Mouse (Mus musculus) neutrophil, adult 5-6 weeks (primary cell): ENCODE data around the gene Klhdc8a. TPM values are rescaled to one million over a fixed set of nuclear protein-coding genes. Genes with fewer than 3 reads are reported as not detected.

ENCODE experiments used
- ATAC-seq: fragments of 151-379, 151-347 bp; 2 replicates; pipeline ENCODE4 v1.8.0; 2017; ENCODE audit warnings: mild to moderate bottlenecking, moderate TSS enrichment; ENCODE audit not compliant: insufficient number of reproducible peaks, poor library complexity, low FRiP score, severe bottlenecking; ENCODE audit errors: extremely low read depth
- total RNA-seq: library from RNA; stranded (forward); fragments of 200-1000 nt; gene quantifications from 2 replicates; pipeline ENCODE4 v1.2.3, GENCODE M21; 2017

Gene Klhdc8a
- total RNA-seq, 1 experiment from 2014 or later: not detected

DNA sequence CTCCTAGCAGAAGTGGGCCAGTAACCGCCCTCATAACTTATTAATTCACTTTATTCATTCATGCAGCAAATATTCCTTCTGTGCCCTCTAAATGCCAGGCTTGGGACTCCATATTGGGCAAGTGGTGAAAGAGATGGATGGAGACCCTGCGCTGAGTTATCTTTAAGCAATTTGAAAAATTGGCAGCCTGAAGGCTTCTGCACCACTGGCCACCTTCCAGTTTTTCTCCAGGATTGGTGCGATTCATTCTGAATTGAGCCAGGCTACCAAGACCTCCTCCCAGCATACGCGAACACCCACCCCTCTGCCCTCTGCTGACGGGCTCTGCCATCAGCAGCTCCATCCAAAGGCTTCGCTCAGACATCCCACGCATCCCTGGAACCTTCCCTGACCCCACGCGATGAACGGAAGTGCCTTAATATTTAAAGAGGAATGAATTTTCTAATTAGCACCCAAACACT lies 10.4 kb upstream of the Klhdc8a start:
- no peak for ATAC-seq

DNA sequence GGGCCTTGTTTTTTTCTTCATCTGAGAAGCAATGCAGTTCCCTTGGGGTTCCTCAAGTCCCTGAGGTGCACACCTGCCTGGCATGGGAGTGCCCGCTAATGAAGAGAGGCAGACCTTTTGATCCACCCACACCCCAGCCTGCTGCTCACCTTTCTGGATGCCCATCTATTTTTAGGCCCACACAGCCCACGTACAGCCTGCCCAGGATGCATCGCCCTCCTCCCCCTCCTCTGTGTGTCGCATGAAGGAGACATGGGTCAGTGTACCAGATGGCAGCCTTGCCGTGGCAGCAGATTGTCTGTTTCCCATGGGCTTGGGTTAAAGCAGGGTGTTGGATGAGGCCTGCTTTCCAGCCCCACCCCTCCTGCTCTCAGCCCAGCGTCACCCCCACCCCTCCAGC lies 8.5 kb upstream of the Klhdc8a start:
- peak; percentile 25; the same call in 1 of the 2 replicates for ATAC-seq

DNA sequence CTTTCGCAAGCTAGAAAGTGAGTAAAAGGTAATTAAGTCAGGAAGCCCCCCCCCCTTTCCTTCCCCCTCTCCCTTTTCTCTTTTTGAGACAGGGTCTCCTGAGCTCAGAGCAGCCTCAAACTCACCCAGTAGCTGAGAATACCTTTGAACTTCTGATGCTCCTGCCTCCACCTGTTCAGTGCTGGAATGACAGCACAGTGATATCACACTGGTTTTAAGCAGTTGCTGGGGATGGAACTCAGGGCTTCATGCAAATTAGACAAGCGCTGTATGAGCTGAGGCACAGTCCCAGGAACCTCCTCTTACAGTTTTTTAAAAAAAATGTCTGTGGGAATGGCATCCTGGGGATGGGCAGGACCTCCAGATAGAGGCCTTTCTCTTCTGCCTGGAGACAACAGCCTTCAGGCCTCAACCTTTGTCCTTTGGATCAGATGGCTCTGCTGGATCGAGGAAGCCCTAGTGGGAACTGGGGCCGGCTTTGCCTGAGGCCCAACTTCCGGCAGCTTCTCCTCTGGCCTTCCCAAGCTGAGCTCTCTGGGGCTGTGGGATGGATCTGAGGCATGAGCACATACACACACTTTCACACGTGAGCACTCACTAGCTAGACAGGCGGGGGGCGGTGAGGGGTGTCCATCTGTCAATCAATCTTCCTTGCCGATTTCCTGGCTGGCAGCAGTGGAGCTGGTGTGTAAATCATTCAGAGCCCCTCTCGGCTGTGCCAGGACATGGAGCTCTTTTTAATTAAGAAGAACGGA lies 7.3 kb upstream of the Klhdc8a start:
- ATAC-seq: no peak

DNA sequence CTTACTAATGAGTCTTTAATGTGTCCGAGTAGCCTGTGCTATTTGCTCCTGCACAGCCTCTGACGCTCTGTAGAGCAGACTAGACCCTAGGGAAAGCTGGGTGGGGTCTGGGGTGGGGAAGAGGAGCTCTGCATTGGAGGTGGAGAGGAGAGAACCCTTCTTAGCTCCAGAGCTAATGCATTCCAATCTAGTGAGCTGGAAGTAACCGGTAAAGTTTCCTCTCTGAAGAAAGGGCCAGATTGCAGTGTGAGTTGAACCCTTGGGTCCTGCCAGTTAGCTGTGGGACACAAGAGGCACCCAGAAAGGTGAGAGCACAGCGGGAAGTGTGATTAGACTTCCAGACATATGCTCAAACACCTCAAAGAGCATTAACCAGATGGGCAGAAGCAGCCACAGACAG lies 6.7 kb upstream of the Klhdc8a start:
- ATAC-seq: no peak

DNA sequence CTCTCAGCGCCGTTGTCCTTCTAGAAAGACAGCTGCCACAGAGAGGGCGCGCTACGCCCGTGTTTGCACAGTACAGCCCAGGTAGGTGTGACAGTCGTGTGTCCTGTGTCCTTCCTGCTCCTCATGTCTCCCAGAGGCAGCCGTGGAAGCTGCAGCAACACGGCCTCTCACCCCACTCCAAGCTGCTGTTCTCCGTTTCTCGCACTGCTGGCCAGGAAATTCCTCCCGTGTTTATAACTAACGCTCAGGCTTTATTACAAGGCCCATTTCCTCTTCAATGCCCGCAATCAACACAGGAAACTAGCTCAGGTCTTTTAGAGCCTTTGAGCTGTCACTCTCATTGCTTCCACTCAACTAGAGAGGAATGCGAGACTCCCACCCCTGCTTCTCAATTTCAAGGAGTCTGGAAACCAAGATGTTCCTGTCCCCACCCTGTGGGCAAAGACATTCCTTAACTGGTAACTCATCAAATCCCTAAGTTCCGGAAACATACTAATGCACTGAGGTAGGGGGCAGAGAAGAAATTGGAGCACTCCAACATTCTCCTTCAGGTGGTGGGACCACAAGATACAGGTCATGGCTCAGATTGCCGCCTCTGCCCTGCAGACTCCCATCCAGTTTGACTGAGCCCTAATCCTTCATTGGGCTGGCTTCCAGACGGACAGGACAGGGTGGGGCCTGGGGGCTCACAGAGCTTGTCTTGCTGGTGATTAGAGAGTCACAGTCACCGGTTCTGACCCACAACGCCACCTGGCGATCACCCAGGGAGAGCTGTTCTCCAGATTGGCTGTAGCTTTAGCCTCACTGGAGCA lies 5.9 kb upstream of the Klhdc8a start:
- ATAC-seq: 0 out of 2 replicates have a peak, but pooled peaks have one; percentile 10

DNA sequence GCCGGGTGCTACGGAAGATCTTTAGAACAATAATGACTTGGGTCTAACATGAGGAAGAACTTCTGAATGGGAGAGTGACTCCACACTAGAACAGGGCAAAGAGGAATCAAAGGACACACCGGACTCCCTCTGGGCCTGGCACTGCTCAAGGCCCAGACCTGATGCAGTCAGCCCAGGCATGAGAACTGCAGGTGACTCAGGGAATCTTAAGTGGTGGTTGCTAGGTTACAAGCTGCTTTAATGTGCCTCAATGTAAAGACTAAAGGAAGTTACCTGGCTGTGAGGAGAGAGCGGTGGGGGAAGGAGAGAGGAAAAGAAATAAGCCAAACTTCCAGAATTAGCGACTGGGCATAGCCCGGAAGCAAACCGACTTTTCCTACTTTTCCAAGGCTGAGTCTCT lies 2.9 kb upstream of the Klhdc8a start:
- no peak for ATAC-seq

DNA sequence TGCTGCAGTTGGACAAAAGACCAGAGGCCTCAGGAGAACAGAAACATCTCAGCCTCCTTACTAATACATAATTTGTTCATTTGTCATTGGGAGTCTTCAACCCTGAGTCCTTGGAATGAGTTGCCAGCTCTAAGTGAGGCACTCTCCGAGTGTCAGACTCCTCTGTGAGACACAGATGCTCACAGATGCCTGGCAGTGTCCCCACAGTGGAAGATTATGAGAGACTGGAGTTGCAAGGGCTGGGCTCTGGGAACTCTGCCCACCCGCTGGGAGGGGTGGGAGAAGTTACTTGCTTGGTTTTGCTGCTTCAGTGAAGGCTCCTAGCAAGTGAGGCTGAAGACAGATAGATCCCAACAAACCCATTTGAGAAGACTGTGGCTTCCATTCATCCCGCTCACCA lies 2.4 kb upstream of the Klhdc8a start:
- no peak for ATAC-seq

DNA sequence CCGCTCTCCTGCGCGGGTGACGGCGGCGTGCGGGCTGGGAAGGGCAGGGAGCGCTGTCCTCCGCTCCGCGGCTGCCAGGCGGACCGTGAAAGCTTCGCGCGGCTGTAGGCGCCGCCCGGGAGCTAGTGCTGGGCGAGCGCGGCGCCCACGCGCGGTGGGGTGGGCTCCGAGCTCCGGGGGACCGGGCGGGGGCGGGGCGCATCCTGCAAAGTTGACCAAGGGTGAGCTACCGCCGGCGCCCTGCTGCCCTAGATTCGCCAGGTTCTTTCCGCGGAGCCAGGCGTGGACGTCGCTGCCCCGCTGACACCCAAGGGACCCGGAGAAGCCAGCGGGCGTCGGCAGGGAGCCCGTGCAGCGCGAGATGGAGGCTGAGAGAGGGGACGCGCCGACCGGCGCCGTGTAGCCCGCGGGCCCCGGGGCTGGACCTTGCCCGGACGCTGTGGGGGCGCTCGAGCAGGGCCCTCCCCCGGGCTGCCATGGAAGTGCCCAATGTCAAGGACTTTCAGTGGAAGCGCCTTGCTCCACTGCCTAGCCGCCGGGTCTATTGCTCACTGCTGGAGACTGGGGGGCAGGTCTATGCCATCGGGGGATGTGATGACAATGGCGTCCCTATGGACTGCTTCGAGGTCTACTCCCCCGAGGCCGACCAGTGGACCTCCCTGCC lies 507 bp downstream of the Klhdc8a start:
- no peak for ATAC-seq

DNA sequence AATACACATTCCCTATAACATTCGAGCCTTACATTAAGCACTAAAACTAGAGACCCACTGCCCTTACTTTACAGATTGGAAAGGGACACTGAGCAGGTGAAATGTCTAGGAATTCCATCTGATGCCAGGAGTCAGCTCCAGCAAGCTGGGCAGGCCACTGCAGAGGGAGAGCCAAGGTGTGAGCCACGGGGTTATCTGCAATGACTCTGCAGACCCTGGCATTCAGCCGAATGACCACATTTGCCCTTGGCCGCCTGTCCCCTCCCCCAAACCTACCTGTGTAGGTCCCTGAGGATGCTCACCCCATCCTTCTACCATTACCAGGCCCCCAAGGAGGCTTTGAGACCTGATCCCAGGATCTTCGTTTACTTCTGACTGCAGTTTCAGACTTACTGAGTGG lies 1.3 kb downstream of the Klhdc8a start:
- no peak for ATAC-seq

DNA sequence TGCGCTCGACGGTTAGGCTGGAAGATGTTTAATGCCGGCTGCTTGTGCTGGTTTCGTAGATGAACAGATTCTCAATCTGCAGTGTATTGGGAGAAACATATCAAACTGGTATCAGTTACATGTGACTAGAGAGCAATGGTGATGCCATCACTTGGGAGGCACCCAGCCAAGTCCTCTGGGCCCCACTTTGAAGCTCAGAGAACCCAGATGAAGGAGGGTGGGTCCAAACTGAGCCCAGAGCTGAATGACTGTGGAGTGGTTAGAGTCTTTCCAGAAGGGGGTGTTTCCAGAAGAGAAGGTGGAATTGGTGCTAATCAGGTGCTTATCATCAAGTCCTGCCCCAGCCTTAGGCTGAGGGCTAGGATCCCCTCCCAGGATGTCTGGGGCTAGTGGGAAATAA lies 2.8 kb downstream of the Klhdc8a start:
- ATAC-seq: no peak

DNA sequence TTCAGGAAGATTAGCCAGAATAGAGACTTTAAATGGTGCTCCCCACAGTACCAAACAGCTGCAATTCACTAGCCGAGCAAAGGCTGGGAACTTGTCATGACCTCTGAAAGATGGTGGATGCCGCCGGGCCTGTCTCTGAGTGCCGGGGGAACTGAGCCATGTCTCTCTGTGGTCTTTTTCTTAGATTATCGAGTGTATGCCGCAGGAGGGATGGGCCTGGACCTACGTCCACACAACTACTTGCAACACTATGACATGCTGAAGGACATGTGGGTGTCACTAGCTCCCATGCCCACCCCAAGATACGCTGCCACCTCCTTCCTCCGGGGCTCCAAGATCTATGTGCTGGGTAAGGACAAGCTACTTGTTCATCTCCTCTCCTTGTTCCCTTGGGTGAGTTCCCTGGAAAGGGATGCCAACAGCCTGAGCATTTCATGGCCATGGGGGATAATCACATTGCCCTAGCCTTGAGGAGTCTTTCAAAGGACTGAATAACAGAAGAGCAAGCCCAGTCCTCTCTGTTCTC lies 4.0 kb downstream of the Klhdc8a start:
- no peak for ATAC-seq

DNA sequence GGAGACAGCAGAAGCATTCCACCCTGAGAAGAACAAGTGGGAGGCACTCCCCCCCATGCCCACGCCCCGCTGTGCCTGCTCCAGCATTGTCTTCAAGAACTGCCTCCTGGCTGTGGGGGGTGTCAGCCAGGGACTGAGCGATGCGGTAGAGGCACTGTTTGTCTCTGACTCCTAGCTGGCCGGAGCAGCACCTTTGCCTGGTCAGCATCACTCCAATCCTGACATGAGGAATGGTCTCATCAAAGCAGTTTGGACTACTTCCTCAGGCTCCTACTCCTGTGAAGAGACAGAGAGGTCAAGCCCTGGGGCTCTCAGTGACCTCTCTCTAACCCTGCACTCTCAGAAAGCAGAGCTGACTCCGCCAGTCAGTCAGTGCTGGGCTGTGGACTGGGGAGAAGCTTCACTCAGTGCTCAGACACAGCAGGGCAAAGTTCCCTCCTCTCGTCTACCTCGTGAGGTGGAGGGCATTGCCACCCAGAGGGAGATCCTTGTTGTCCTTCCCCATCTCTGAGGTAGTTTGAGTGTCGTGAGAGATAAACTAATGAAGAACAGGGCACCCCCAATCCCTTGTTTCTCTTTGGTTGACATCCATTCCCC lies 6.3 kb downstream of the Klhdc8a start:
- no peak for ATAC-seq

DNA sequence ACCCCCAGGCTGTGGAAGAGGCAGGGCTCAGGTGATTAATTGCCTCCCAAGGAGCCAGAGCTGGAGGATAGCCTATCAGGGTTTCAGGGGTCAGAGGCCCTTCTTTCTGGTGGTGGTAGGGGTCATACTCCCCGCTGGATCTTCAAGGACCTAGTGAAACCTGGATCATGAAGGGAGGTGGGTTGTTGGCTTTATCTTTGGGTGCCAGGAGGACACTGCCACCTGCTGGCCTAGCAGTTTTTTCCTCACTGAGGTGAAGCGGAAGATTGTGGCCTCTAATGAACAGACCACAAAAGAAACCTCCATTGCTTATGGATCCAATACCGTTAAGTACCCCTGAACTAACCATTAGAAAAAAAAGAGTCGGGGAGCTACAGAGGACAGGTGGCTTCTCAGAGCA lies 7.7 kb downstream of the Klhdc8a start:
- peak; percentile 51; the same call in 1 of the 2 replicates for ATAC-seq

DNA sequence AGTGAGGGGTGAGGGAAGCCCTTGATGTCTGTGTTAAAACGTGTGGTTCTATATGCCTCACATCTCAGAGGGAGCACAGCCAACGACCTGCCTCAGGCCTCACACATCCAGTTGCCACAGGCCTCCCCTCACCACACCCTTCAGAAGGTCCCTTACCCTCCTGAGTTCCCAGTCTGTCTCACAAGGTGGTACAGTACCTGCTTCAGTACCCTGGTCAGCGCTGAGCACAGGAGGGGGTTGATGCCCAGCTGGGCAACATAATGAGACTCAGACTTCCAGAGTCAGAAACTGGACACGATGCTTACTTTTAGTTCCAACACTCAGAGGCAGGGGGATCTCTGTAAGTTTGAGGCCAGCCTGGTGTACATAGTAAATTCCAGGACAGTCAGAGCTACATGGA lies 8.4 kb downstream of the Klhdc8a start:
- ATAC-seq: no peak

DNA sequence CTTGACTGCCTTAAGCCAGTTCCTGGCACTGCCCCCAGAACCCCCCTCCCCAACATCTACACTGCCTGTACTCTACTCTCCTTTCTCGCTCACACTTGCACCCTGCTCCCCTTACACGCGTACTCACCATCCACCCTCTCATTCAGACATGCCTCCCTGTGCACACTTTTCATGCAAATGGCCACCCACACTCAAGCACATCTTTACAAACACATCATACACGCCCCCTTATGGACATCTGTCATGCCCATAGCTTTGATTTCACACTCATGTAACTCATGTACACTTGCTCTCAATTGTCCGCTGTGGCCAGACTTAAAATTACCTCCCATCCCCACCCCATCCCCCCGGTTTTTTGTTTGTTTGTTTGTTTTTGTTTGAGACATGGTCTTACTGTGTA lies 9.5 kb downstream of the Klhdc8a start:
- no peak for ATAC-seq

DNA sequence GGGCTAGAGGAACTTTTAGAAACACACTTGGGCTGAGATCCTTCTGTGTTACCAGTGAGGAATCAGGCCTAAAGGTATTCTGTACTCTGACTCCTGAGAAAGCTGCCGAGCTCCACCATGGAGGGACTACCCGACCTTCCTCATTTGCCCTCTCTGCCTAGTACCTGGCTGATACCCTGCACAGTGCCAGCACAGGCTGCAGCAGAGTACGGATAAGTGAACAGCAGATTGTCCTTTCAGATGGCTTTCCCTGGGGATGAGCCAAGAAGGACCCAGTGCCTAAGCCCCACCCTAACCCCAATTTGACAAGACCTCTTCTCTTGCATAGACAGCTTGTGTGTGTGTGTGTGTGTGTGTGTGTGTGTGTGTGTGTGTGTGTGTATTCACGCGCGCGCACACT lies 10.2 kb downstream of the Klhdc8a start:
- no peak for ATAC-seq

DNA sequence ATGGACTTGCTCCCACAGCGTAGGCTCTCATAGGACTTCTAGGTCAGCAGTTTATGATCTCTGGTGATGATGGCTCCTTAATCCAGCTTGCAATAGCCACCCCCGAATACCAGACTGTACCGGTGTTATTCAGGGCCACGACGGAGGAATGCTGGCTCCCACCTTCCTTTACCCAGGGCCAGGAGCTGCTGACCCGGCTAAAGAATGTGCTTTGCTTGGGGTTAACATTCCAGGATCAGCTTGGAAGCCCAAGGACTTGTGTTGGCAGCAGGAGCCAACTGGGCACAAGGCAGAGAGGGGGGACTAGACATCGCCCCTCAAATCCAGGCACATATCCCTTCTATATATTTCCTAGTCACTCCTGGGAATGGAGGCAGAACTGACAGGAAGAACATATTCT lies 12.3 kb downstream of the Klhdc8a start:
- no peak for ATAC-seq

DNA sequence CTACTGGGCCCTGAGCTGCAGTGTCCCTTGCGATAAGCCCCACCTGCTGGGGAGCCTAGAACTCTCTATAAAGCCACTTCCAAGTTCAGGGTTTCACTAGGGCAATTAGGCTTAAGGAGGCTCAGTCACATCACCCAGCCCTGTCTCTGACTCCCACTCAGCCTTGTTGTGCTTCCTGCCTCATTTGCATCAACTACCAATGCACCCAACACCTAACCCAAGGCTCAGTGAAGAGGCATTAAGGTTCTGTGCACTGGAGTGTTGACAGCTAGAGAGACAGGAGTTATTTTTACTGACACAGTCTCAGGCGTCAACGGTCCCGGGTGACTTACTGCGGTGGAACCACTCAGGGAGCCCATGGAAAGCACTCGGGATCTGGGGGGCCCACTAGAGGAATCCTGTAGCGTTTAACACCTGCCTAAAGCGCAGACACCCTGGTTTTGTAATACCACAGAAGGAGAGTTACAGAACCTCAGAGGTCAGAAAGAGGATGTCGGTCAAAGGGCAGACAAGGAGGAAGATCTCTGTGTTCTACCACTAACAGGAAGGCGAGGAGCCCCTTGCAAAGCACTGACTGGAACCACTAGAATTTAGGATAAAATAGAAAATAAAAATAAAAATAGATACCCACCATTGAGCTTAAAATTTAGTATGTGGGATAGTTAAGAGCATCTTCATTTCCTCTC lies 12.9 kb downstream of the Klhdc8a start:
- ATAC-seq: peak; percentile 67

DNA sequence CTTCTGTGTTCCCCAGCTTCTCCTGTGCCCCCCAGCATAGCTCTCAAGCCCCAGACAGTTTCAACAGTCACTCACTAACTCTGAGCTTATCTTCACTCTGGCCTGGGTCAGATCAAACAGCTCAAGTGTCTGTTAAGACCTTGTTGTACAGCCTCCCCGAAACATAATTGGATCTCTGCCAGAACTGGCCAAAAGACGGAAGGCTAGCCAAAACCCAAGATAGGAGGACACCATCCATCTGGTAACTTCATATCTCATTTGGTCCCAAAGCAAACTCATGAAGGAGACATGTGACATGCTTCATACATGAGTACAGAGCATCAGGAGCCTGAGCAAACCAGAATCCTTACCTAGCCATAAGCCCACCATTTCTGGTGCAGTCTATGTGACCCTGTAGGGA lies 13.6 kb downstream of the Klhdc8a start:
- ATAC-seq: no peak
